Mouse (Mus musculus) kidney, adult 9 months (tissue): ENCODE data around the gene Etnppl.

Experiments
- DNase-seq: peaks from one replicate; pipeline ENCODE4 v3.0.0; 2022

Gene Etnppl

GRCm38 (mm10) chr3:130677671-130678460 is 60.6 kb downstream of the Etnppl start:
- no peak for DNase-seq

DNA sequence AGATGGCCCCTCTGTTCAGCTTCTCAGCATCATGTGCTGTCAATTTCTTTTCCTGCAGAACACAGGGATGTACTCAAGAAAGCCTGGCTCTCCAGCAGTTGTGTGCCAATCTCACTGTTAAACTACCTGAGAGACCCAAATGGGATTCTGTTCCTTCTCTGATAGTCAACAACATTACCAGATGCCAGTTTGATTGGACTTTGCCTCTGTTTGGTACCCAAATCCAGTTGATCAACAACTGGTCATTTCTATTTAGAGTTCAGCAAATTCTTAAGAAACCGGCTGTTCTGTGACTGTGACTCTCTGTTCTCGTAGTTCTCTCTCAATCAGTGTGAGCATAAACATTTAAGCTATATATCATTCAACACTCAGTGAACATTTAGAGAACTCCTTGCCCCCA is 64.0 kb downstream of the Etnppl start:
- DNase-seq: peak; percentile 57

- no peak for DNase-seq
These were observed 64.9 kb downstream of the Etnppl start for GRCm38 (mm10) chr3:130682183-130682582.

DNA sequence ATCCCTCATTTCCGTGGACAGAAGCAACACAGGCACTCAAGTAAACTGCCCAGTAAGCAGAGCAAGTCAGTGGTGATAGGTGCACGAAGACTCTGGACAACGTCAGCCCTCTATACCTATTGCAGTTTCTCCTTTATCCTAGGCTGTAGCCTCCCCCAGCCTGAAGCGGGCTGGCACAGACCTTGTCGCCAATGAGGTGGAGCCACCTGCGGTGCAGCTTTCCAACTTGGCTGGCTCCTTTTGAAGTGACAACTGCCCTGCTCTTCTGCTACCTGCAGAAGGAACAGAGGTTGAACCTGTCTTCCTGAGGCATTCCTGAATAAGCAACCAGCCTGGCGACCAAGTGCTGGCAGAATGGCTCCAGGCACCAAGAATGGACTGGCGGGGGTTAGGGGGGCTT is 66.6 kb downstream of the Etnppl start:
- peak; percentile 12 for DNase-seq

GRCm38 (mm10) chr3:130684276-130685013 is 67.2 kb downstream of the Etnppl start:
- DNase-seq: peak; percentile 84

GRCm38 (mm10) chr3:130685014-130685366 is 67.7 kb downstream of the Etnppl start:
- no peak for DNase-seq

- DNase-seq: no peak
These were observed 69.8 kb downstream of the Etnppl start for GRCm38 (mm10) chr3:130687051-130687450.
